Mouse (Mus musculus) large intestine, adult 2 months (tissue): Measurements from ENCODE around the gene Ap1s1. TPM values are rescaled to one million over a fixed set of nuclear protein-coding genes. Genes with fewer than 3 reads are reported as not detected.

Experiments used
- polyA plus RNA-seq: library from polyadenylated mRNA; depleted of rRNA; stranded (reverse); fragments of >200 nt; gene quantifications from 2 replicates; pipeline ENCODE4 v1.2.3, GENCODE M21; 2012; rRNA removed

Ap1s1 gene
- polyA plus RNA-seq, 1 experiment, result 107 TPM

Other genes starting within 250 kb of the Ap1s1 start
- 0.15 and 0.16 TPM in 2 replicates for gene Col26a1, start 162.9 kb downstream of the Ap1s1 start, polyA plus RNA-seq
- gene Ift22, start 138.0 kb downstream of the Ap1s1 start, polyA plus RNA-seq, result 25.1 and 26.3 TPM in 2 replicates
- gene Fis1, start 92.9 kb downstream of the Ap1s1 start, polyA plus RNA-seq, result 229 and 235 TPM in 2 replicates
- 434 and 763 TPM in 2 replicates for gene Cldn15, start 79.5 kb downstream of the Ap1s1 start, polyA plus RNA-seq
- gene Plod3, start 59.1 kb downstream of the Ap1s1 start, polyA plus RNA-seq, result 29.6 and 33.8 TPM in 2 replicates
- 90.2 and 93.7 TPM in 2 replicates for gene Znhit1, start 58.1 kb downstream of the Ap1s1 start, polyA plus RNA-seq
- gene Vgf, start 19.7 kb downstream of the Ap1s1 start, polyA plus RNA-seq, result 0.25 and 0.27 TPM in 2 replicates
- 0.94 and 1.1 TPM in 2 replicates for gene Serpine1, start 26.1 kb upstream of the Ap1s1 start, polyA plus RNA-seq
- gene Trim56, start 70.1 kb upstream of the Ap1s1 start, polyA plus RNA-seq, result 5.7 and 14.5 TPM in 2 replicates
- 519 and 836 TPM in 2 replicates for gene Muc3, start 103.2 kb upstream of the Ap1s1 start, polyA plus RNA-seq
- gene Muc3a, start 166.3 kb upstream of the Ap1s1 start, polyA plus RNA-seq, result 75.4 and 98.1 TPM in 2 replicates
- gene Ache, start 241.4 kb upstream of the Ap1s1 start, polyA plus RNA-seq, result 5.2 and 6.9 TPM in 2 replicates
- gene Ufsp1, start 248.5 kb upstream of the Ap1s1 start, polyA plus RNA-seq, result 10.4 and 13.2 TPM in 2 replicates